Mouse (Mus musculus) retina, adult 2 months (tissue): ENCODE data around the gene Cyp2c65.
"Not testable (repeated sequence)": the region's sequence is repeated elsewhere in the genome, so short reads cannot be mapped to it uniquely, and the experiment has no call there.

Source experiments
- DNase-seq: peaks from one replicate; pipeline ENCODE4 v3.0.0-alpha.2; 2012; ENCODE audit warnings: low read depth, low spot score

Gene Cyp2c65

DNA sequence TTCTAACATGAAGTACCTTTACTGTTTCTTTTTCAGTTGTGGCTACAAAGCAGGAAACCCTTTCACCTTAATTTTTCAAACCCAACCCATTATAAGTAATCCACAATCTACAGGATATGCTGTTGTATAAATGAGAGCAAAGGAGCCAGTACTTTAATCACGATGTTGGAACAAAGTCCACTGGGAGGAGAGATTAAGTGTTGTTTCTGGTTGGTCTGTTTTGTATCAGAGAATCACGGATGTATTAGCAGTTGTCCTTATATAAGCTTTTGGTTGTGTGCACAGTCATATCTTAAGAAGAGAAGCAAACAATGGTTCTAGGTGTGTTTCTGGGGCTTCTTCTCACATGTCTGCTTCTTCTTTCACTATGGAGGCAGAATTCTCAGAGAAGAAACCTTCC lies at the start of gene Cyp2c65:
Cyp2c65 (plus strand) TSS at position 297 of the 400 bp plus-strand sequence.
- DNase-seq: no peak

DNA sequence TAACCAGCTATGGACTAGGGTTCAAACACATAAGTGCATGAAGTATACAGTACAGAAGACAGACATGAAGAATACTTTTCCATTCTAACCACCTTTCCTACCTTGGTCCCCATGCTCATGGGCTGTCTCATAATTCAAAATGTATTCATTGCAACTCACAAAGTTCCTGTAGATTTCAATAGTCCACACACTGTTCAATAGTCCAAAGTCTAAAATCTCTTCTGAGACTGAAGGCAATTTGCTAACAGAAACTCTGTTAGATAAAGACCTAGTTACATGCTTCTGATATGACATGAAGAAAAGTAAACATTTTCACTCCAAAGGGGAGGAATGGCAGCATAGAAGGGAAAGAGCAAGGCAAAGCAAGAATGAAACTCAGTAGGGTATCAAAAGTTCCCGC lies 2.9 kb upstream of the Cyp2c65 start:
- DNase-seq: no peak

DNA sequence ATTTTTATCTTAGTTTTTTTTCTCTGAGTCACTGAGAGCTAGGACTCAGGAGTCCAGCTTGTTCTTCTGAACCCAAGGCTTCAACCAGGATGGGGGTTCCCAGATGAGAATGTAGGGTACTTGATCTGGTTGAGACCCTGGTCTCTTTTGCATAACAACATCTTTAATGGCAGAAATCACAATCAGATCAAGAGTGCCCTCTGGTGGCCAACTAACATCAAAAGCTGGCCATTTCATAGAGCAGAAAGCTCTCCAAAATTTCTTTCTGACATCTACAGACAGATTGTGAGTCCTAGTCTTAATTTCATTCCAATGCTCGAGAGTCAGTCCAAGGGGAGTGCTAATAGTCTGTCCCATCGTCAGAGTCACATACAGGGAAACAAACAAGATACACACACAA lies 38.0 kb downstream of the Cyp2c65 start:
- not testable (repeated sequence) for DNase-seq

DNA sequence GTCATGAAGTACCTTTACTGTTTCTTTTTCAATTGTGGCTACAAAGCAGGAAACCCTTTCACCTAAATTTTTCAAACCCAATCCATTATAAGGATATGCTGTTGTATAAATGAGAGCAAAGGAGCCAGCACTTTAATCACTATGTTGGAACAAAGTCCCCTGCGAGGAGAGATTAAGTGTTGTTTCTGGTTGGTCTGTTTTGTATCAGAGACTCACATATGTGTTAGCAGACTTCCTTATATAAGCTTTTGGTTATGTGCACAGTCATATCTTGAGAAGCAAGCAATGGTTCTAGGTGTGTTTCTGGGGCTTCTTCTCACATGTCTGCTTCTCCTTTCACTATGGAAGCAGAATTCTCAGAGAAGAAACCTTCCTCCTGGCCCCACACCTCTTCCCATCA lies 52.8 kb downstream of the Cyp2c65 start, which contains the start of gene Cyp2c66:
Cyp2c66 (plus strand) TSS at position 255 of the 400 bp plus-strand sequence.
- no peak for DNase-seq
